Mouse (Mus musculus) kidney, adult 2 months (tissue): ENCODE measurements at regions not wholly inside any gene's neighbourhood (a gene's known extent, or its start where the extent isn't known, plus 50 kb on each side); places are given as distances from the start of the nearest gene placed in this dataset.

ENCODE experiments used
- DNase-seq: peaks from one replicate; pipeline ENCODE4 v3.0.0; 2021
- H3K27ac ChIP-seq: fragments of 200-500 bp; 2 replicates; pipeline ENCODE4 v1.5.1; 2012; ENCODE audit warnings: low read depth, low read length, control low read depth, inconsistent platforms; ENCODE audit not compliant: insufficient read depth
- H3K27me3 ChIP-seq: fragments of 200-500 bp; replicated peaks from 2 replicates; pipeline ENCODE4 v1.6.1; 2012; ENCODE audit warnings: mild to moderate bottlenecking, moderate library complexity, low read length, inconsistent platforms; ENCODE audit not compliant: control insufficient read depth, insufficient read depth
- H3K36me3 ChIP-seq: fragments of 200-500 bp; 2 replicates; pipeline ENCODE4 v1.6.1; 2012; ENCODE audit warnings: mild to moderate bottlenecking, moderate library complexity, low read length, inconsistent platforms; ENCODE audit not compliant: control insufficient read depth, insufficient read depth
- H3K4me1 ChIP-seq: fragments of 200-500 bp; 2 replicates; pipeline ENCODE4 v1.6.1; 2011; ENCODE audit warnings: low read length; ENCODE audit not compliant: control insufficient read depth, insufficient read depth
- H3K4me3 ChIP-seq: fragments of 200-500 bp; 2 replicates; pipeline ENCODE4 v1.5.1; 2011; ENCODE audit warnings: mild to moderate bottlenecking, low read depth, low read length, control low read depth; ENCODE audit not compliant: insufficient read depth
- CTCF ChIP-seq: fragments of 200-500 bp; conservative IDR thresholded peaks from 2 replicates; pipeline ENCODE4 v1.5.1; 2011; ENCODE audit warnings: low read depth, mild to moderate bottlenecking, control low read depth, low read length, moderate library complexity, mixed read lengths; ENCODE audit not compliant: insufficient read depth, insufficient read length
- POLR2A ChIP-seq: fragments of 200-500 bp; IDR thresholded peaks from one replicate; pipeline ENCODE4 v1.6.1; 2011; ENCODE audit warnings: low read depth, low read length, control low read depth
- WGBS: fragments of 180-500 bp; shearing (Covaris S2); methylation state at CpG from one replicate; pipeline ENCODE4 v1.1.7; 2018; 5-methylcytosine and 5-hydroxymethylcytosine counted together

DNA sequence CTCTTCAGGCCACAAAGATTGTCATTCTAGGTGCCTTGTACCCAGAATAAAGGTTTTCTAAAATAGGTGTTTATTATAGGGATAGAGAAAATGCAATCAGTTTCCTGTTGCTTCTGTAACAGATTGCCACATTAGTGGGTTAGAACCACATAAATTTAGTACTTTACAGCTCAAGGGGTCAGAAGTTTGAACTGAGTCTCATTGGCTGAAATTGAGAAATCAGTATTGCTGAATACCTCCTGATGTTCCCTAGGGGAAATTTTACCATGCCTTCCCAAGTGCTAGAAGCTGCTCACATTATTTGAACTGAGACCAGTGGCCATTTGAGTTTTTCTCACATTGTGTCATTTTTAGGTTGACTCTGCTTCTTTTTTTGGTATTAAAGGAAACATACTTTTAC is 160.2 kb downstream of the Calcrl start:
- no peaks in the 10 kb centered on the region for H3K36me3 ChIP-seq
- DNase-seq: no peak
- no peak overlapping the region for H3K27ac ChIP-seq
- no peak overlapping the region for H3K4me3 ChIP-seq
- TF ChIP-seq CTCF: no peak
- no peak for TF ChIP-seq POLR2A
- no peaks in the 10 kb centered on the region for H3K27me3 ChIP-seq
- H3K4me1 ChIP-seq: no peaks in the 10 kb centered on the region

DNA sequence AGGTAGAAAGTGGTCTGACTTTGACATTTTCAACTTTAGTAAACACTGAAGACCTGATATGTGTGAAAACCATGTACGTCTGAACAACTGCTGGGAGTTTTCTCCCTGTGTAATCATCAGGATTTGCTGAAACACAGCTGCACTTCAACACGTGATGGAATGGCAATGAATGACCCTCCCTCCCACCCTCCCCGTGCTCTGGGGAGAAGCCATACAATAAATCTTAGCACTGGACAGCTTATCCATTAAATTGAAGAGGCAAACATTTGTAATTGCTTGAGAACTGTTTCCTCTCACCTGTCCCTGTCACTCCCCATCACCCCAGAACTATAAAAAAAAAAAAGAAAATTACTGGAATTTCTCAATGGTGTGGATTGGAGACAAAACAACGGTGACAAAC is 159.1 kb downstream of the Calcrl start:
- 30% methylated on average over 4 of the region's 4 CpGs for WGBS
- H3K36me3 ChIP-seq: no peaks in the 10 kb centered on the region
- TF ChIP-seq POLR2A (no peak), CTCF (no peak)
- H3K27ac ChIP-seq: no peak overlapping the region
- DNase-seq: no peak
- no peak overlapping the region for H3K4me3 ChIP-seq
- no peaks in the 10 kb centered on the region for H3K4me1 ChIP-seq
- H3K27me3 ChIP-seq: no peaks in the 10 kb centered on the region

DNA sequence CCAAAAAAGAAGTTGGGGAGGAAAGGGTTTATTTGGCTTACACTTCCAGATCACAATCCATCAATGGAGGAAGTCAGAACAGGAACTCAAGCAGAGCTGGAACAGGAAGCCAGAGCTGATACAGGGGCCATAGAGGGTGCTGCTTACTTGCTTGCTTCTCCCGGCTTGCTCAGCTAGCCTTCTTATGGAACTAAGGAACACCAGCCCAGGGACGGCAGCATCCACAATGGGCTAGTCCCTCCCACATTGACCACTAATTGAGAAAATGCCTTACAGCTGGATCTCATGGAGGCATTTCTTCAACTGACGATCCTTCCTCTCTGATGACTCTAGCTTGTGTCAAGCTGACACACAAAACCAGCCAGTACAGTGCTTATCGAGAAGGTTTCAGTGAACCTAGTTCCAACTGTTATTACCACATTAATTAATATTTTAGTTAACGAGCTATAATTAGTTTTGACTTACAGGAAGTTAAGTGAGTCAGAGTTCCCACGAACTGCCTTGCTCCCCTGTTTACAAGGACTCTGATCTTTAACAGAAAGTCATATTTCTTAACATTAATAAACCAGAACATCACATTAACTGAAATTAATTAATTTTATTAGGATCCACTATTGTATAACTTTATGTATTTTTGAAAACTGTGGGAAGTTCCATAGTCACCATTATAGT is 158.2 kb downstream of the Calcrl start:
- Histone ChIP-seq H3K36me3 (no peaks in the 10 kb centered on the region), H3K4me3 (no peak overlapping the region), H3K27me3 (no peaks in the 10 kb centered on the region), H3K4me1 (no peaks in the 10 kb centered on the region), H3K27ac (no peak overlapping the region)
- WGBS: 26% methylated on average over 6 of the region's 6 CpGs
- peak; percentile 19 for DNase-seq
- TF ChIP-seq CTCF (no peak), POLR2A (no peak)

DNA sequence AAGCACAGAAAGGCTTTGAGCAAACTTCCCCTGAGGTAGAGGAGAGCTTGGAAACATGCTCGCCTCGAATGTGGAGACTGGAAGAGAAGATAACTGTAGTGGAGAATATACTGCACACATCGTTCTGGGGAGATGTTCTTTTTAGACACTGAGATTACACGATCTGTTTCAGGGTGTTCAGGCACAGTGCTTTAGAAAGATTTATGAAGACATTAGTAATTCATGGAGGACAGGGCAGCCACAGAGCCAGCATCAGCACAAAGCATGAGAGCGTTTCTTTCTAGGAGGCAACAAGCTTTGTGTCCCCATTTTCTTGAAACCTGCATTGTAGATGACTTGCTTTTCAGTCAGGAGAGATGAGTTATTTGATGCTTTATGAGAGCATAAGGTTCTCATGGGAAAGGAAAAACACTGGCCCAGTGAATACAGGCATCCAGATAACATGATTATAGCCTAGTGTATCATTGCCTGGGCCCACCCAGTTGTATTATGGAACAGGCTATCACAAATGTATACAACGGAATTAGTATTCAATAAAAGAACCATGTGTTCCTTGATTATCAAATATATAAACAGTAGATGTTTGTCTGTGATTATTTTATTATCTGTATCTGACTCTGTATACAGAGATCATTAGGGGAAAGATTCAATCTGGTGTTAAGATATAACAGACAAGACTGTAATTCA is 151.0 kb downstream of the Calcrl start:
- H3K27me3 ChIP-seq: no peaks in the 10 kb centered on the region; the same call in 1 of the 2 replicates
- WGBS: 42% methylated on average over 6 of the region's 6 CpGs
- no peaks in the 10 kb centered on the region for H3K36me3 ChIP-seq
- no peaks in the 10 kb centered on the region for H3K4me1 ChIP-seq
- TF ChIP-seq POLR2A (no peak), CTCF (no peak)
- no peak for DNase-seq
- no peak overlapping the region for H3K27ac ChIP-seq
- H3K4me3 ChIP-seq: no peak overlapping the region

DNA sequence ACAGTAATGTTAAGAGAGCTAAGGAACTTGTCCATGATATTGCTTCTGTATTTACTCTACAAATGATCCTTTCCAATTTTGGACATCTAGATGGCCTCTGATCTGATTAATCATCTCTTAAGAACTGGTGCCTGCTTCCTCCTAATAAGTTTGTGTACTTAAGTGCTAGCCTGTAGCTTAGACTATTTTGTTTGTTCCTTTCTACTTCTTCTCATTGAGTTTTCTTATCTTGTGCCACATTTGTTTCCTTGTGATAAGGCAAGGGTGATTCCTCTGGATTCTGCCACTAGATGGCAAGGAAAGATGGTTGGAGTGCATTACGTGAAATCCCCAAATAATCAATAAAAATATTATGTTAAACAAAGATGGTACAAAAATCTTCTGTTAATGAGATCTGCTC is 148.0 kb downstream of the Calcrl start:
- 89% methylated on average over 1 of the region's 1 CpGs for WGBS

More for the DNA sequence above, 148.0 kb downstream of the Calcrl start:
- H3K27me3 ChIP-seq: no peaks in the 10 kb centered on the region; the same call in 1 of the 2 replicates
- H3K27ac ChIP-seq: no peak overlapping the region
- DNase-seq: no peak
- TF ChIP-seq POLR2A: no peak
- no peak for TF ChIP-seq CTCF
- H3K4me3 ChIP-seq: no peak overlapping the region
- H3K36me3 ChIP-seq: no peaks in the 10 kb centered on the region
- no peaks in the 10 kb centered on the region for H3K4me1 ChIP-seq
